Comparison of ENCODE assay signal across 25 mouse cellular contexts in the genomic region with DNA sequence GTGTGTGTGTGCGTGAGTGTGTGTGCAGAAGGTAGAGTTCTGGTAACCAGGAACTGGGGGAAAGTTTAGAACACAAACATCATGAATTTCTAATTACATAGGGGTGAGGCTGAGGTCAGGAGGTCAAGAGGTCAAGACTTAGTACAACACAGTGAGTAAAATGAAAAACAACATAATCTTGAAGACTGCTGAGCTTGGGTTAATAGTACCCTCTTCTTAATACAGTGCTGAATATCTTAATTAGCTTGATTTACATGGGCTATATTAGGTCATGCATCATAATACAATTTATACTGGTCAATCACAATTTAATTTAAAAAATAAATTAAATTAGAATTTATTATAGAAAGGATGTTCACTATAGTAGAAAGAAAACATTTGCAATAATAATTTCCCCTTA.
DNase-seq lines count a peak whose midpoint lies in the region; ATAC-seq and TF ChIP-seq lines count a peak whose summit lies in the region.
"Had no signal": no experiment of that assay in that cellular context is flagged by ENCODE, and none has a peak within 500 bp of the region (broad histone marks: within the 10 kb centered on the region; RNA-seq: fewer than 3 reads in every experiment).

No protein-coding gene starts in this region.

- no peak overlapping the region for H3K4me3 ChIP-seq in embryonic facial prominence, embryonic 11.5 days (ENCODE audit: low read depth, low read length)
- H3K4me3 ChIP-seq in embryonic facial prominence, embryonic 10.5 days, result no peak overlapping the region
- H3K4me3 ChIP-seq in lung, adult 2 months (replicated peaks; ENCODE audit: extremely low read depth, low read depth, low read length), result no peak overlapping the region
- H3K4me3 ChIP-seq: embryonic facial prominence, embryonic 15.5 days; gastrocnemius, adult 2 months; heart, embryonic 12.5 days; heart, embryonic 15.5 days; hindbrain, embryonic 10.5 days; hindbrain, embryonic 15.5 days had no signal

- H3K27me3 ChIP-seq in embryonic facial prominence, embryonic 11.5 days (ENCODE audit: control insufficient read depth, insufficient read depth, low read length), result no peaks in the 10 kb centered on the region
- no peaks in the 10 kb centered on the region for H3K27me3 ChIP-seq in embryonic facial prominence, embryonic 10.5 days (replicated peaks; ENCODE audit: low read depth, poor library complexity, severe bottlenecking)
- H3K27me3 ChIP-seq: embryonic facial prominence, embryonic 15.5 days; heart, embryonic 12.5 days; heart, embryonic 15.5 days; hindbrain, embryonic 15.5 days had no signal

- no peak overlapping the region for H3K27ac ChIP-seq in embryonic facial prominence, embryonic 11.5 days (replicated peaks; ENCODE audit: low read depth, low read length)
- H3K27ac ChIP-seq in embryonic facial prominence, embryonic 10.5 days (replicated peaks), result no peak overlapping the region
- H3K27ac ChIP-seq: embryonic facial prominence, embryonic 15.5 days; gastrocnemius, adult 2 months; heart, embryonic 15.5 days; hindbrain, embryonic 10.5 days; hindbrain, embryonic 15.5 days had no signal

- H3K9ac ChIP-seq in embryonic facial prominence, embryonic 11.5 days (replicated peaks; ENCODE audit: low read length), result no peak overlapping the region
- H3K9ac ChIP-seq: embryonic facial prominence, embryonic 15.5 days; forebrain, postnatal 0 days; heart, embryonic 12.5 days; heart, embryonic 15.5 days; hindbrain, embryonic 15.5 days had no signal

- no peak overlapping the region for H3K4me2 ChIP-seq in embryonic facial prominence, embryonic 11.5 days (ENCODE audit: low read depth, low read length)
- H3K4me2 ChIP-seq: embryonic facial prominence, embryonic 15.5 days; heart, embryonic 12.5 days; heart, embryonic 15.5 days; hindbrain, embryonic 15.5 days had no signal

- TF ChIP-seq CTCF in lung, adult 2 months (IDR thresholded peaks at IDR 0.05; ENCODE audit: insufficient read depth, low read length), result no peak

- no peaks in the 10 kb centered on the region for H3K9me3 ChIP-seq in embryonic facial prominence, embryonic 11.5 days (replicated peaks; ENCODE audit: control insufficient read depth, low read length)
- no peaks in the 10 kb centered on the region for H3K9me3 ChIP-seq in embryonic facial prominence, embryonic 10.5 days
- H3K9me3 ChIP-seq: embryonic facial prominence, embryonic 15.5 days; heart, embryonic 12.5 days; heart, embryonic 15.5 days; hindbrain, embryonic 10.5 days; hindbrain, embryonic 15.5 days had no signal

- H3K36me3 ChIP-seq in embryonic facial prominence, embryonic 11.5 days (replicated peaks; ENCODE audit: control insufficient read depth, insufficient read depth, low read depth, low read length), result no peaks in the 10 kb centered on the region
- H3K36me3 ChIP-seq in embryonic facial prominence, embryonic 10.5 days (replicated peaks), result no peaks in the 10 kb centered on the region
- H3K36me3 ChIP-seq: embryonic facial prominence, embryonic 15.5 days; heart, embryonic 12.5 days; heart, embryonic 15.5 days; hindbrain, embryonic 10.5 days; hindbrain, embryonic 15.5 days had no signal

- peak; percentile 59; the same call in 1 of the 2 replicates for ATAC-seq in embryonic facial prominence, embryonic 11.5 days (replicated peaks; ENCODE audit: insufficient number of reproducible peaks, low FRiP score, low TSS enrichment, low read depth)
- ATAC-seq: activated CD4-positive, CD25-positive, alpha-beta regulatory T cell, adult 4 months; forebrain, embryonic 14.5 days; forebrain, postnatal 0 days had no signal

- no peak for TF ChIP-seq POLR2A in lung, adult 2 months (IDR thresholded peaks at IDR 0.05; ENCODE audit: borderline replicate concordance, extremely low read depth, low read depth, low read length)

- DNase-seq in embryonic facial prominence, embryonic 11.5 days (ENCODE audit: low spot score), result no peak
- no peak for DNase-seq in embryonic facial prominence, embryonic 10.5 days (ENCODE audit: low spot score)
- DNase-seq in embryo, embryonic 10 days (ENCODE audit: low spot score), result peak; percentile 33
- DNase-seq in embryo, embryonic 9.5 days (ENCODE audit: extremely low spot score), result peak; percentile 16
- DNase-seq in lung, adult 2 months, result no peak
- no peak for DNase-seq in testis, postnatal 10 days (ENCODE audit: low spot score)
- DNase-seq: adrenal gland, postnatal 10 days; adrenal gland, postnatal 36 days; cerebellum, adult 18-20 months; cerebellum, adult 9-10 months; cerebellum, postnatal 14 days; forebrain, postnatal 0 days; gastrocnemius, adult 2 months; gastrocnemius, postnatal 25 days; heart, adult 18-20 months; heart, postnatal 10 days; heart, postnatal 36 days; kidney, adult 11 months had no signal

- WGBS in embryonic facial prominence, embryonic 11.5 days, result 54% methylated on average over 1 of the region's 1 CpGs
- 65% methylated on average over 1 of the region's 1 CpGs for WGBS in embryonic facial prominence, embryonic 10.5 days
- WGBS in lung, adult 2 months, result 48% methylated on average over 1 of the region's 1 CpGs

- H3K4me1 ChIP-seq in embryonic facial prominence, embryonic 11.5 days (ENCODE audit: control insufficient read depth, insufficient read depth, low read length), result no peaks in the 10 kb centered on the region
- H3K4me1 ChIP-seq in embryonic facial prominence, embryonic 10.5 days, result no peaks in the 10 kb centered on the region
- no peaks in the 10 kb centered on the region for H3K4me1 ChIP-seq in lung, adult 2 months (ENCODE audit: control insufficient read depth, insufficient read depth, low read length)
- H3K4me1 ChIP-seq: embryonic facial prominence, embryonic 15.5 days; heart, embryonic 12.5 days; heart, embryonic 15.5 days; hindbrain, embryonic 10.5 days; hindbrain, embryonic 15.5 days had no signal

Comparison
In these comparisons a context has a peak if more than half of its experiments do, and no peak if none do; other contexts are left out.
1. DNase-seq: peak in embryo, embryonic 10 days (single experiment) and embryo, embryonic 9.5 days (single experiment); none in embryonic facial prominence, embryonic 11.5 days (single experiment), embryonic facial prominence, embryonic 10.5 days (single experiment), lung, adult 2 months (single experiment) and testis, postnatal 10 days (single experiment).